Mouse (Mus musculus): Measurements from ENCODE around the gene Pde7b.
A peak's percentile ranks its signal among the peaks of the same experiment; 100 is the strongest.

Gene Pde7b

GRCm38 (mm10) chr10:20722651-20723520 is 2.0 kb downstream of the Pde7b start:
- peak; percentile 41 for DNase-seq (ENCODE audit: low read depth, low spot score)

- DNase-seq (ENCODE audit: low read depth, low spot score): no peak
Measured at GRCm38 (mm10) chr10:20719201-20719600, 5.7 kb downstream of the Pde7b start.

- DNase-seq (ENCODE audit: low read depth, low spot score): peak; percentile 43
Measured at GRCm38 (mm10) chr10:20700633-20701032, 24.2 kb downstream of the Pde7b start.

GRCm38 (mm10) chr10:20699874-20700273 is 25.0 kb downstream of the Pde7b start:
- no peak for DNase-seq (ENCODE audit: low read depth, low spot score)

GRCm38 (mm10) chr10:20695637-20696036 is 29.2 kb downstream of the Pde7b start:
- DNase-seq (ENCODE audit: low read depth, low spot score): no peak

- no peak for DNase-seq (ENCODE audit: low read depth, low spot score)
Measured at GRCm38 (mm10) chr10:20690002-20690401, 34.9 kb downstream of the Pde7b start.

- DNase-seq (ENCODE audit: low read depth, low spot score): no peak
Measured at GRCm38 (mm10) chr10:20684151-20684550, 40.7 kb downstream of the Pde7b start.

- no peak for DNase-seq (ENCODE audit: low read depth, low spot score)
Measured at GRCm38 (mm10) chr10:20680986-20681385, 43.9 kb downstream of the Pde7b start.

GRCm38 (mm10) chr10:20675321-20675720 is 49.6 kb downstream of the Pde7b start:
- no peak for DNase-seq (ENCODE audit: low read depth, low spot score)

- DNase-seq (ENCODE audit: low read depth, low spot score): no peak
Measured at GRCm38 (mm10) chr10:20673798-20674197, 51.1 kb downstream of the Pde7b start.

- DNase-seq (ENCODE audit: low read depth, low spot score): no peak
Measured at GRCm38 (mm10) chr10:20672591-20672990, 52.3 kb downstream of the Pde7b start.

- DNase-seq (ENCODE audit: low read depth, low spot score): no peak
Measured at GRCm38 (mm10) chr10:20671621-20672020, 53.3 kb downstream of the Pde7b start.

- DNase-seq (ENCODE audit: low read depth, low spot score): no peak
Measured at GRCm38 (mm10) chr10:20670541-20670940, 54.3 kb downstream of the Pde7b start.

GRCm38 (mm10) chr10:20669467-20669866 is 55.4 kb downstream of the Pde7b start:
- no peak for DNase-seq (ENCODE audit: low read depth, low spot score)

GRCm38 (mm10) chr10:20668577-20668976 is 56.3 kb downstream of the Pde7b start:
- DNase-seq (ENCODE audit: low read depth, low spot score): no peak

GRCm38 (mm10) chr10:20666655-20667054 is 58.2 kb downstream of the Pde7b start:
- DNase-seq (ENCODE audit: low read depth, low spot score): no peak

GRCm38 (mm10) chr10:20662951-20663350 is 61.9 kb downstream of the Pde7b start:
- peak; percentile 57 for DNase-seq (ENCODE audit: low read depth, low spot score)

- no peak for DNase-seq (ENCODE audit: low read depth, low spot score)
Measured at GRCm38 (mm10) chr10:20661684-20662083, 63.2 kb downstream of the Pde7b start.

GRCm38 (mm10) chr10:20659718-20660117 is 65.2 kb downstream of the Pde7b start:
- DNase-seq (ENCODE audit: low read depth, low spot score): no peak

- no peak for DNase-seq (ENCODE audit: low read depth, low spot score)
Measured at GRCm38 (mm10) chr10:20659268-20659667, 65.6 kb downstream of the Pde7b start.

- no peak for DNase-seq (ENCODE audit: low read depth, low spot score)
Measured at GRCm38 (mm10) chr10:20658716-20659115, 66.2 kb downstream of the Pde7b start.

GRCm38 (mm10) chr10:20657316-20658081 is 67.4 kb downstream of the Pde7b start:
- peak; percentile 32 for DNase-seq (ENCODE audit: low read depth, low spot score)

- no peak for DNase-seq (ENCODE audit: low read depth, low spot score)
Measured at GRCm38 (mm10) chr10:20654590-20654989, 70.3 kb downstream of the Pde7b start.

Data from mesoderm, embryonic 11.5 days (tissue).